Mouse (Mus musculus) mouse embryonic stem cell (cell line): ENCODE data around the gene Fam192a.

Source experiments
- in situ Hi-C, 2 experiments: fragments of 300-500 bp; cut with MboI; formaldehyde crosslinking; loops; 1 replicate in 1 of 2; 3 replicates in 1 of 2; pipeline ENCODE4 v1.14.3; 2019 to 2020; ENCODE audit warnings: low sequenced_read_pairs in 2 of 2, low pct_unique_long_range_greater_than_20kb in 1 of 2, mixed read lengths in 1 of 2; ENCODE audit not compliant: unreplicated experiment in 1 of 2

Fam192a gene

DNA sequence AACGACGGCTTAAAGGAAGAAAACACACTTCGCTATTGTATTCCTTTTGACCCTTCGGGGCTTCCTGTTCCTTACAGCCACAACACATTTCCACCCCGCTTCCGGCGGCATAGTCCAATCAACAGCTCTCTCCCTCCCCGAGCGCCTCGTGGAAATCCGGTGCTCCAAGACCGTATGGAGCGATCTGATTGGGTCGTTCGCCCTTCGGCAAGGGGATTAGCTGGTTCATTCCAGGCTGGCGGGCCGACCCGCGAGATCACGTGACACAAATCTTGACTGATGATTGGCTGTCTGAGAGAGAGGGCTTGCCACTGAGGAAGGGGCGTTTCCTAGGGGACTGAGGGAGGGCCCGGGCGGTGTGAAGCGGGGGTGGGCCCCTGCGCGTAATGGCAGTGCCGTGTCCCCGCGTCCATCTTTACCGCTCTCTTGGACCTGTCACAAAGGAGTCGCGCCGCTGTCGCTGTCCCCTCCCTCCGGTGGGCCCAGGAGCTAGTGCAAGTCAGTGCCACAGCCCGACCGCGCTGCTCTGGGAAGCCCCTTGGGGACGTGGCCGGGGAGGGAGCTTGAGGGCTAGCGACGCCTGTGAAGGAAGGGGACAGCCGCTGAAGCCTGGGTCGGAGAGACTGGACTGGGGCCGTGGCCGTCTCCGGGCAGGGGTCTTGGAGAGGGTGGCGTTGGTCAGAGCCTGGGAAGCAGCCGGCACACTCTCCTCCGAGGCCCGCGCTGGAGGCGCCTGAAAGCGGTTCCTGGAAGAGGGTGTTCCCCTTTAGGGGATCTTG lies at the start of gene Fam192a, which contains the start of gene Rspry1:
Gene Fam192a, minus strand, starts transcription at position 391 of the 779 bp plus-strand sequence.
Gene Rspry1, plus strand, starts transcription at position 331 of the 779 bp plus-strand sequence.
- in situ Hi-C loops: no loop called here

DNA sequence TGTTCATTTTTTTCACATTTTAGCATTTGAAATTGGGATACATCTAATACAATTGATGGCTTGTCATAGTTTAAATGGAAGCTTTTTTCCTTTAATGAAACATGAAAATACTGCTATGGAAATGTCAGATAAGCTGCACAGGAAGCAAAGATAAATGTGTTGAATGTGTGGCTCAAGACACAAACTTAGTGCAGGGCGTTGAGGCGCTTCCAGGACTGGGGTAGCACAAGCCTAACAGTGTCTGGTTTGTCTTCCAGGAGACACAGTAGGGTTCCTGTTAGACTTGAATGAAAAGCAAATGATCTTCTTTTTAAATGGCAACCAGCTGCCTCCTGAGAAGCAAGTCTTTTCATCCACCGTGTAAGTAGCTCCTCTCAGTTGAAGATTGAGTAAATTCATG lies 47.7 kb upstream of the Fam192a start:
- in situ Hi-C loops: no loop called here

DNA sequence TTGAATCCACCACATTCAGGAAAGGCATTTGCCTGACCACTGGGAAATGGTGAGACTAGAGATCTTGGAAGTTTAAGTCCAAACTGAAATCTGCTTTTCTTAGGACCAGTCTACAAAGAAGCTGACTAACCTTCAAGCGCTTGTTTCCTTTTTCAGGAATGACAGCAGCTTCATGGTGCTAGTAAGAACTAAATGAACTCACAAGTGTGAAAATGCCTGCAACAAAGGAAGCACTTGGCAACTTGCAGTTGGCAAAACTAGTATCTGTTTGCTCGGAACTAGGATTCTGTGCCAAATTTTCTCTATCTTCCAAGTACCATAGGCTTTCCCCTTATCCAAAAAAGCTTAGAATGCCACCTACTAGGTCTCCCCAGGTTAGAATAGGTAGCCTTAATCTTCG lies 44.4 kb upstream of the Fam192a start:
- in situ Hi-C loops: no loop called here

DNA sequence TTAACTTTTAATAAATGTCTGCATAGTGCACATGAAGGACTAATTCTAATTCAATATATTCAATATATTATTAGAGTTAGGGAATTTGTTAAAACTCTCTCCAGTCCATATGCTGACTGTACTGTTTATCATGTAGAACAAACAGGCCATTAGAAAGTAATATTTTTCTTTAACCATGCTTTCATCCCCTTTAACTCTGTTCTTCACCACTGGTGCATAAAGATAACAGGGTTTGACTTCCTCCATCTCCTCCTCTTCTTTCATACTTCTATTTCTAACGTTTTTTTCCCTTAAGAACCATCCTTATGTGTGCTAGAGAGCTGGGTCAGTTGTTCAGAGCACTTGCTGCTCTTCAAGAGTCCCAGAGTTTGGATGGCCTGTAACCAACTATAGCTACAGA lies 43.4 kb upstream of the Fam192a start:
- in situ Hi-C loops: no loop called here

DNA sequence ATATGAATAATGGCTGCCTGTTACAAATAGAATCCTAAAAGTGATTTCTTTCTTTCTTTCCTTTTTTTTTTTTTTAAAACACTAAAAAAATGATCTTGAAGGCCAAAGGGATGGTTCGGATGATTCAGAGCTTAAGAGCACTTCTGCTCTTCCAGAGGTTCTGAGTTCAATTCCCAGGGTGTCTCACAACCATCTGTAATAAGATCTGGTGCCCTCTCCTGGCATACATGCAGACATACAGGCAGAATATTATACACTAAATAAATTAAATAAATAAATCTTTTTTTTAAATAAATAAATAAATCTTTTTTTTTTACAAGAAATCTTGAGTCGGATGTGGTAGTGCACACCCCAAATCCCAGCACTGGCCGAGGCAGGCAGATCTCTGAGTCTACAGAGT lies 40.1 kb upstream of the Fam192a start:
- in situ Hi-C loops: no loop called here

DNA sequence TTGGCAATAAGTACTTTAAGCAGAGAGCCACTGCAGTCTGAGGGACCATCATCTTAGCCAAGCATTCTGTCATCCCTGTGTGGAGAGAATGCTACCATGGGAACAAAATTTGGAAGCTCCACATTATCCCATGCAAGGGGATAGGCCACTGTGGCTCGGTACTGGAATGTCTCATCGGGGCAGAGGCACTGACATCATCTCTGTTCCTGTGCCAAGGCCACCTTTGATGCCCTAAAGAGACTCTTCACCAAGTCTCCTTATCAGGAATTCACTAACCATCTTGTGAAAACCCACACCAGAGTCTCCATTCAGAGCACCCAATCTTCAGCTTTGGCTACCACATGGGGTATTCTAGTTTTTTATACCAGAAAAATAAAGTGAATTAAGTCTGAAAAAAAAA lies 39.4 kb upstream of the Fam192a start:
- in situ Hi-C loops: no loop called here

DNA sequence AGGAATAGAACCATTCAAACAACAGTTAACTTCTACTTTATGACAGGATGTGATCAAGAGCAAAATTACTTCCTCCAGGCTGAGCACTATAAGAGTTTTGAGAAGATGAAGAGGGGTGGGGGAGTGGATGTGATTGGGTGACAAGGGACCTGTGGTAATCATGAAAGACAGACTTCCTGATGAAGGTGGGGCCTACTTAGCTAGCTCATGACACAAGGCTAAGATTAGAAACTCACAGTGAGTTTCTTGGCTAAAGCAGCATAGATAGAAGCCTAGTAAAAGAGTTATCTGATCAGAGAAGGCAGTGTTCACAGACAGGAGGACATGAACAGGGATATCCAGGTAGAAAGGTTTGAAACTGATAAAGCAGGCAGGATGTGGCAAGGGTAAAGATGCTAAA lies 32.4 kb upstream of the Fam192a start:
- in situ Hi-C loops: no loop called here

DNA sequence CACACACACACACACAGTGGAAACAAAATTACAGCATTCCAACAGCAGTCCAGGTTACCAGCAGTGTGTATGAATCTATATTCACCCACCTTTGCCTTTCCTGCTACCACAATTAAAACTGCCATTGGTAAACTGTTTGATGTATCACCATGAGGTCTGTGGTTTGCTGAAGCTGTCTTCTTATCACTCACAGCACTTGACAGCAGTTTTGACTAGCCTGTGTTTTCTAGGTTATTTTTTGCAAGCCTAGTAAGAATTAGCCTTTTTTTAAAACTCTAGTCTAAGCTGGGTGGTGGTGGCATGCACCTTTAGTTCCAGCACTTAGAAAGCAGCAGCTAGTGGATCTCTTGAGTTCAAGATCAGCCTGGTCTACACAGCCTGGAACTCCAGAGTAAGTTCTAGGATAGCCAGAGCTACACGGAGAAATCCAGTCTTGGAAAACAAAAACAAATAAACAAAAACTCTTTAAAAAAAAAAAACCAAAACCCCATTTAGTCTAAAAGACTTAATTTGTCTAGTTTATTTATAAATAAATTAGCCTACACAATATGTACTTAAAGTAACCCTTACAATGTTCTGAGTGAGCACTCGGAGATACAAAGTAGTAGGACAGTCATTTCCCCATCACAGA lies 31.9 kb upstream of the Fam192a start:
- in situ Hi-C loops: no loop called here

DNA sequence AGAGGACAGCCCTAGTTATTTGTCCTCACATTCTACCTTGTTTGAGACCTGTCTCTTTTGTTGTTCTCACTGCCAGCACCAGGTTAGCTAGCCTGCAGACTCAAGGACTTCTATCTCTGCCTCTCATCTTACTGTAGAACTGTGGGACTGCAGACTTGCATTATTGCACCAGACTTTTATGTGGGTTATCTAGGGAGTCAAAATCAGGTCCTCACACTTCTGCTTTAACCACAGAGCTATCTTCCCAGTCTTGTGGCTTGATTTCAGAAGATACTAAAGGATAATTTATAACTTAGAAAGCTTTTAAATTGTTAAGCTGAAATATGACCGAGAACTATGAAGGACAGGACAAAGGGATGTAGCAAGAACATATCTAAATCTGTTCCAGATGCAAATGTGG lies 23.1 kb upstream of the Fam192a start:
- in situ Hi-C loops: no loop called here

DNA sequence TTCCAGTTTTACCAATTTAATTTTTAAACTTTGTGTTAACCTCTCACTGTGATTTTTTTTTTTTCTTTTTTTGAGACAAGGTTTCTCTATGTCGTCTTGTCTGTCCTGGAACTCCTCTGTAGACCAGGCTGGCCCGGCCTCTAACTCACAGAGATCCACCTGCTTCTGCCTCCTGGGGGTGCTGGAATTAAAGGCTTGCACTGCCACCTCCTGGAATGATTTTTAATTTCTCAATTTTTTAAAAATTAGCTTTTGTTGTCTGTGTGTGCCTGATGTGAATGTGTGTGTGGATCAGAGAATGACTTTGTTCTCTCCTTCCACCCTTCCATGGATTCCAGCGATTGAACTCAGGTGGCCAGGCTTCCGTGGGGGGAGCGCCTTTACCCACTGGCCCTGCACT lies 5.3 kb upstream of the Fam192a start:
- in situ Hi-C loops: no loop called here

DNA sequence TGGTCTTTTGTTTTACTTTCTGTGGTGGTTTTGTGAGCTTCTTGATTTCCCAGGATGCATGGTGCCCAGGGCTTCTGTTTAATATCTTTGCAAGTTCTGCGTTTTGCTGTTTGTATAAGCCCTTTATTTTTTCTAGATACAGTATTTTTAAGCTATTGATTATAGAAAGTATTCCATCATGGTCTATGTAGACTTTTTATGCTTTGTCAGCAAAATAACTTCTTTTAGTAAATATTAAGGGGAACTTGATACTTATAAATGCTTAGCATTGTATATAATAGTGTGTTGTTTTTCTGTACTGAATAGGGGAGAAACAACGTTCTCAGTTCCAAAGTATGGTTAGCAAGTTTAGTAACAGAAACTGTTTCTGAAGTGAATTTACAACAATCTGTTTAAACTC lies 2.2 kb upstream of the Fam192a start:
- in situ Hi-C loops: no loop called here

DNA sequence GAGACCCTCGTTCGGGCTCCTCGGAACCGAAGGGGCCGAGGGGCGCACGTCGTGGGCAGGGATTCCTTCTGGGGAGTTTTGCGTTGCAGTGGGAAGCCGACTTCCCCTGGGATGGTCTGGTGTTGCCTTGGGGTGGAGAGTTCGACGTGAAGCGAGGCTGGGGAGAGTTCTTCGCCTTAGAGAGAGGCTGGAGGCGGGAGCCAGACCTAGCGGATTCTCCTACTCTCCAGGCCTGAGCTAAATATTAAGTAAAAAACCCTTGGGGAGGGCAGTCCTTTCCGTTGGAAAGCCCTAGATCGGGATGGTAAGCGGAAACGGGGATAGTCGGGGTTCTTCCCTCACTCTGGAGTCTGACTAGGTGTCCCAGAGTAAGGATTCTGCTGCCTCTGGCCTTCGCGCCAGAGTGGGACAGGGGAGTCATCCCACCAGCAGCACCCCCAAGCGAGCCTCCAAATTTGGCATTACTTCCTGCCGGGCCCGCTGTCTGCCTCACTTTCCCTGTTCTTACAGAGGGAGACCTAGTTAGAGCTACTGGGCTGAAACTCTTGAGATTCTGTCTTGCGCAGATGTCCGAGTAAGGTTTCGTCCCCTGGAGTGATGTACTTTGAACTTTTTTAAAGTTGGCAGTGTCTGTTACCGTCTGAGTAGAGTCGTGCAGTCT lies 804 bp upstream of the Fam192a start:
- in situ Hi-C loops: no loop called here

DNA sequence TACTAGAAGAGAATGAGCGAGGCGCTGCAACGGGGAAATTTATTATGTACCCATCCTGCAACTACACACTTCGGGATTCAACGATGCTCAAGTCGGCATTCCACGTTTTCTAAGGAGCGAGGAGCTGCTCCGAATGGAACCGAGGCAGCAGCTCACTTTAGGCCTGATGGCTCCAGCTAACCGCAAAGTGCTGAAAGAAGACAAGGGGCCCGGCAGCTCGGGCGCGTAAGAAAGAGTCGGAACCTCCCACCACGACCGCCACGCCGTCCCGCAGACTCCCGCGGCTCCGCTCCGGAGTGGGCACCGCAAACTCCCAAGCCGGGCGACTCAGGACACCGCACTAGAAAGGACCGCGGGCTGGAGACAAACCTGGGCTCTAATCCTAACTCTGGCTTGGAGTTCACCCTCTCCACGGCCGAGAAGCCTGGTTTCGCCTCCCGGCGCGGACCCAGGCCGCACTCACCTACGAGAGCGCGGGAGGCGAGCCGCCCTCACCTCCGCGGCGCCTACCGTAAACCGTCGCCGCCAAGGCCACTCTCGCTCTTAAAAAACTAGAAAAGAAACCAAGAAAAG lies 677 bp downstream of the Fam192a start:
- in situ Hi-C loops: no loop called here

DNA sequence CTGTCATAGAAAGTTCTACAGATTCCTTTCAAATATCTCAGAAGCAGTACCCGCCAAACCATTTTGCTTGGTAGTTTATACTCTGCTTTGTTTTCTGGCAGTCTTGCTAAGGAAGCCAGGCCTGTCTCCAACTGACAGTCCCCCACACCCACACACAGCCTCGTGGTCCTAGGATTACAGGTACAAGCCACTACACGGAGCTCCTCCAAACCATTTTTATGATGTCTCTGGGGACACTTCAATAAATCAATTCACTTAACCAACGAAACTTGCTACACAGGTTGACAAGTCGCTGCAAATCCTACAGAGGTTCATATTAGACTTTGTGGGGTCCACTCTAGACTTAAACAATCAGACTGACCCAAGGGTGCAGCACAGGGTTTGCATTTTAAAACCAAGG lies 1.3 kb downstream of the Fam192a start:
- in situ Hi-C loops: no loop called here

DNA sequence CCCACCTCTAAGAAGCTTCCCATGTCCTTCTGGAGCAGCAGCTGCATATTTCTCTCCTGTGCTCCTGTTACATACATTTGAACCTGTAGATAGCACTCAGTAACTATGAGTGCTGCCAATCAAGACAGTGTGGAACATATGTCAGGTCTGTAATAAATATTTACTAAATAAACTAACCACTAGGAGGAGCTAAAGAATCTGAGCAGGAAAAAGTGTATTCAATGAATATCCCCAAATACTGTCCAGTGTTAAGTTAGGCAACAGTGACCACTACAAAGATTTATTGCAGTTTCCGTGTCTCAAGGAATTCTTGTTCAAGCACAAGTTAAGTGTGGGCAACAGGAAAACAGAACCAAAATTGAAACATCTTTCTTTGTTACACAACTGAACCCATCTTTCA lies 7.6 kb downstream of the Fam192a start:
- in situ Hi-C loops: no loop called here

DNA sequence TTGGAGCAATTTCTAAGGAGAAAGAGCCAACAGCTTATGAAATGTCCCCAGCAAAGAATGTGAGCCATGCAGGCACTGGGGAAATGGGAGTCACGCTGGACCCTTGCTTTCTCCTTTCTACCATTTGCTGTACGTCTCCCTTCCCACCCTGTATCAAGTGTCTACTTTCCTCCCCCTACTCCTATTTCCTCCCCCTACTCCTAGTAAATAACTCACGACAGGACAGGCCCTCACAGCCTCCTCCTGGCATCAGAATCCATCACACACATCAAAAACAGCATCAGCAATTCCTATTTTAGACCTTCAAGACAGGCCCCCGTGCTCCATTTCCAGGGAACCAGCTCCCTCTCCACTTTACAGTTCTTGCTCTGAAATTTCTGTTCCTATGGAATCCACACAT lies 10.1 kb downstream of the Fam192a start:
- in situ Hi-C loops: no loop called here

DNA sequence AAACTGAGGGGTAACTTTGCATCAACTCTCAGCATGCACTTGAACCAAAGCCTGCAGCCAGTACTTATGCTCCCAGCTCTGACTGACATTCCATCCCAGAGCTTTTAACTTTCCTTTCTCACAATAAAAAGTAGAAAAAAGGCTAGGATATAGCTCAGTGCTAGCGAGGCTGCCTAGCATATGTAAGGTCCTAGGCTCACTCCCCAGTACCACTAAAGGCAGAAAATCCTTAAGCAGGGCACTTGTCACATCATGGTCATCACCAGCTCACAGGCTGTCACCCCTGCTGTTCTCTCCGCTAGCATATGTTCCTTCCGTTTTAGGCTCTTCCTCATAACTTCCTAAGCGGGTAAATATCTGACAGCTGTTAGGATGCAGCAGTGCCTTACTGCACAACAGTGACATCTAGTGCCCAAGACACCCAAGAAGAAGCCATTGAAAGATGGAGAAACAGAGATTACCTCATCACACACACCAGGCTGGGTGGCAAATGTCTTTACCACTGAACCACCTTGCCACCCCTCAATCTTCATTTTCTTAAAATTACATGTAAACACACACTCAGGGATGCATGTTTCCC lies 17.5 kb downstream of the Fam192a start:
- in situ Hi-C loops: no loop called here

DNA sequence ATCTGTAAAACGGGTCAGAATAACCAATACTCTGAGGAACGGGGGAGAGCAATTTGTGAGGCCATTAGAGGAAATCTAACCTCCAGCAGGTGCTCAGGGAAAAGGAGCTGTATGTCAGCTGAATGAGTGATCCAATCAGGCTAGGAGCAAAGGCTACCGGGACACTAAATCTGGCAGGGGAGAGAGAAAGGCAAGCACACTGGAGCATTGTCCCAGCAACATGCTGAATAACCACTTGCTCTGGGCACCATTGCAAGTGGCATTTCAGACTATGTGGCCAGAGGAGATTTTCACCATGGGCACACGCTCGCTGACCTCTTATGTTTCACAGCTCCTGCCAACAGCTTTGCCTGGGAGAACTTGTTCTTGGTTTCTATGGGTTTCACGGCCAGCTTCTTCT lies 19.2 kb downstream of the Fam192a start:
- in situ Hi-C loops: no loop called here

DNA sequence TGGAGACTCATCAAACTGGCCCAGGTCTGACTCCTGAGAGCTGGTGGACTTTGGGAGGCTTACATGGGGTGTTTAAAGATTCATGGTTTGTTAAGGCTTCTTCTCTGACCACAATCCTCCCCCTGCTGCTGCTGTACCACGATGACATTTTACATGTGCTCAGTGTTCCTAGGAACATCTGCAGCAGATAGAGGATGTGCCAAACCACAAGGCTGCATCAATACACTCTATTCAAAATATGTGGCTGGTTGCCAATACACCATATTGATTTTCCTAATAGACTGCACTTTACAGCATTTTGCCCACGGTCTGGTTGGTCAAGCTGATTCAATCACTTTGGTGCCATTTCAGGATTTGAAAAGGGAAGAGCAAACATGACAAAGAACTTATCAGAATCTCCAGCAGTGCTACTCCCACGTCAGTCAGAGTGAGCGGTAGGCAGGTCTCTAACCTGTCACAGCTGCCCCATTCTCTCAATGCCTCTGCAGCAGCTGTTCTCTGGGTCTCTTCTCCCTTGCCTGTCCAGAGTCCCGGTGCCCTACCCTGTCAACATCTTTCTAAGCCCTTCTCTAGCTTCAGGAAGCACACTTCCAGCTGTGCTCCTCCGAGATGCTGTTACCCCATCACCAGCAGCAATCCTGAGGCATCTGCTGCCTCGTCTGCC lies 19.8 kb downstream of the Fam192a start:
- in situ Hi-C loops: no loop called here
